Mouse (Mus musculus) heart, adult 2 months (tissue): ENCODE measurements at regions not wholly inside any gene's neighbourhood (a gene's known extent, or its start where the extent isn't known, plus 50 kb on each side); places are given as distances from the start of the nearest gene placed in this dataset.

Experiments used
- DNase-seq, 2 experiments: peaks; one replicate each; pipeline ENCODE4 v3.0.0; 2021
- H3K27ac ChIP-seq: fragments of 200-600 bp; 2 replicates; pipeline ENCODE4 v1.8.1; 2022
- H3K27me3 ChIP-seq: fragments of 200-500 bp; 2 replicates; pipeline ENCODE4 v1.6.1; 2012; ENCODE audit warnings: mild to moderate bottlenecking, low read length, inconsistent platforms, mixed read lengths; ENCODE audit not compliant: control insufficient read depth, insufficient read depth
- H3K36me3 ChIP-seq: fragments of 200-500 bp; 2 replicates; pipeline ENCODE4 v1.6.1; 2012; ENCODE audit warnings: low read length, inconsistent platforms; ENCODE audit not compliant: control insufficient read depth, insufficient read depth
- H3K4me1 ChIP-seq: fragments of 200-500 bp; 2 replicates; pipeline ENCODE4 v1.6.1; 2011; ENCODE audit warnings: low read length; ENCODE audit not compliant: control insufficient read depth, insufficient read depth
- H3K4me3 ChIP-seq: fragments of 200-600 bp; 2 replicates; pipeline ENCODE4 v1.8.1; 2022
- H3K79me2 ChIP-seq: fragments of 200-500 bp; replicated peaks from 2 replicates; pipeline ENCODE4 v1.6.1; 2012; ENCODE audit warnings: mild to moderate bottlenecking, inconsistent platforms, low read length, moderate library complexity, mixed read lengths; ENCODE audit not compliant: control insufficient read depth, insufficient read depth
- H3K9ac ChIP-seq: fragments of 200-500 bp; 2 replicates; pipeline ENCODE4 v1.6.1; 2012; ENCODE audit warnings: low read depth, mild to moderate bottlenecking, control low read depth, inconsistent platforms, low read length, mixed read lengths
- CTCF ChIP-seq: fragments of 200-600 bp; IDR thresholded peaks from 2 replicates; pipeline ENCODE4 v1.8.1; 2022; ENCODE audit warnings: antibody characterized with exemption, mild to moderate bottlenecking, moderate library complexity
- EP300 ChIP-seq: fragments of 200-500 bp; IDR thresholded peaks from 2 replicates; pipeline ENCODE4 v1.6.1; 2011; ENCODE audit warnings: low read depth, low read length, control low read depth; ENCODE audit not compliant: insufficient read depth
- POLR2A ChIP-seq: fragments of 200-500 bp; IDR thresholded peaks from 2 replicates; pipeline ENCODE4 v1.6.1; 2011; ENCODE audit warnings: mild to moderate bottlenecking, low read depth, low read length, control low read depth; ENCODE audit not compliant: insufficient read depth
- WGBS: fragments of 180-500 bp; shearing (Covaris S2); methylation state at CpG from one replicate; pipeline ENCODE4 v1.1.7; 2018; 5-methylcytosine and 5-hydroxymethylcytosine counted together
- intact Hi-C: fragments of 180-260 bp; cut with DNase I; formaldehyde crosslinking; loops from one replicate; pipeline ENCODE4 v1.15.1; 2025

GRCm38 (mm10) chr10:51792030-51792429 is 114.5 kb downstream of the Rfx6 start:
- DNase-seq = no peak

GRCm38 (mm10) chr10:51793876-51794275 is 116.3 kb downstream of the Rfx6 start:
- Histone ChIP-seq H3K36me3 (no peaks in the 10 kb centered on the region), H3K79me2 (no peaks in the 10 kb centered on the region), H3K27me3 (no peaks in the 10 kb centered on the region), H3K9ac (no peak overlapping the region), H3K4me3 (no peak overlapping the region), H3K27ac (no peak overlapping the region), H3K4me1 (no peaks in the 10 kb centered on the region)
- 82% methylated on average over 7 of the region's 7 CpGs for WGBS
- DNase-seq = no peak
- TF ChIP-seq POLR2A = no peak
- TF ChIP-seq CTCF = no peak
- TF ChIP-seq EP300 = no peak
- intact Hi-C loops = no loop called here

More at GRCm38 (mm10) chr10:51792030-51792429, 114.5 kb downstream of the Rfx6 start:
- Histone ChIP-seq H3K36me3 (no peaks in the 10 kb centered on the region), H3K4me3 (no peak overlapping the region), H3K27ac (no peak overlapping the region), H3K4me1 (no peaks in the 10 kb centered on the region), H3K79me2 (no peaks in the 10 kb centered on the region), H3K27me3 (no peaks in the 10 kb centered on the region), H3K9ac (no peak overlapping the region)
- intact Hi-C loops = loop anchor here (1.0 kb wide), 1 partner anchor 280 kb away; no protein-coding TSS in a partner anchor
- WGBS = 0% methylated on average over 1 of the region's 1 CpGs
- TF ChIP-seq POLR2A = no peak
- no peak for TF ChIP-seq EP300
- TF ChIP-seq CTCF = peak; percentile 67

GRCm38 (mm10) chr10:51816626-51817025 is 139.1 kb downstream of the Rfx6 start:
- Histone ChIP-seq H3K27me3 (no peaks in the 10 kb centered on the region), H3K9ac (no peak overlapping the region), H3K79me2 (no peaks in the 10 kb centered on the region), H3K27ac (no peak overlapping the region), H3K36me3 (no peaks in the 10 kb centered on the region), H3K4me3 (no peak overlapping the region), H3K4me1 (no peaks in the 10 kb centered on the region)
- WGBS = 47% methylated on average over 1 of the region's 1 CpGs
- no peak for DNase-seq
- intact Hi-C loops = no loop called here
- TF ChIP-seq CTCF (no peak), POLR2A (no peak), EP300 (no peak)

- intact Hi-C loops = no loop called here
- no peak for DNase-seq
- TF ChIP-seq POLR2A (no peak), CTCF (no peak), EP300 (no peak)
- WGBS = 93% methylated on average over 2 of the region's 2 CpGs
- Histone ChIP-seq H3K36me3 (no peaks in the 10 kb centered on the region), H3K27ac (no peak overlapping the region), H3K79me2 (no peaks in the 10 kb centered on the region), H3K4me3 (no peak overlapping the region), H3K9ac (no peak overlapping the region), H3K27me3 (no peaks in the 10 kb centered on the region), H3K4me1 (no peaks in the 10 kb centered on the region)
Measured at GRCm38 (mm10) chr10:51823900-51824299, 146.3 kb downstream of the Rfx6 start.

- Histone ChIP-seq H3K4me1 (no peaks in the 10 kb centered on the region), H3K27ac (no peak overlapping the region), H3K9ac (no peak overlapping the region), H3K27me3 (no peaks in the 10 kb centered on the region), H3K36me3 (no peaks in the 10 kb centered on the region), H3K4me3 (no peak overlapping the region), H3K79me2 (no peaks in the 10 kb centered on the region)
- intact Hi-C loops = no loop called here
- DNase-seq = no peak
- WGBS = 84% methylated on average over 6 of the region's 6 CpGs
- TF ChIP-seq CTCF = no peak
Measured at GRCm38 (mm10) chr10:51826431-51826964, 148.9 kb downstream of the Rfx6 start.

- Histone ChIP-seq H3K27me3 (no peaks in the 10 kb centered on the region), H3K27ac (no peak overlapping the region), H3K4me3 (no peak overlapping the region), H3K36me3 (no peaks in the 10 kb centered on the region), H3K79me2 (no peaks in the 10 kb centered on the region), H3K4me1 (no peaks in the 10 kb centered on the region; the same call in 1 of the 2 replicates), H3K9ac (no peak overlapping the region)
- intact Hi-C loops = no loop called here
- TF ChIP-seq POLR2A = no peak
- no peak for TF ChIP-seq EP300
- TF ChIP-seq CTCF = no peak
- 22% methylated on average over 4 of the region's 4 CpGs for WGBS
- DNase-seq = no peak
Measured at GRCm38 (mm10) chr10:51832459-51832858, 154.9 kb downstream of the Rfx6 start.
